8 mouse cellular contexts compared by ENCODE assay signal in the genomic region with DNA sequence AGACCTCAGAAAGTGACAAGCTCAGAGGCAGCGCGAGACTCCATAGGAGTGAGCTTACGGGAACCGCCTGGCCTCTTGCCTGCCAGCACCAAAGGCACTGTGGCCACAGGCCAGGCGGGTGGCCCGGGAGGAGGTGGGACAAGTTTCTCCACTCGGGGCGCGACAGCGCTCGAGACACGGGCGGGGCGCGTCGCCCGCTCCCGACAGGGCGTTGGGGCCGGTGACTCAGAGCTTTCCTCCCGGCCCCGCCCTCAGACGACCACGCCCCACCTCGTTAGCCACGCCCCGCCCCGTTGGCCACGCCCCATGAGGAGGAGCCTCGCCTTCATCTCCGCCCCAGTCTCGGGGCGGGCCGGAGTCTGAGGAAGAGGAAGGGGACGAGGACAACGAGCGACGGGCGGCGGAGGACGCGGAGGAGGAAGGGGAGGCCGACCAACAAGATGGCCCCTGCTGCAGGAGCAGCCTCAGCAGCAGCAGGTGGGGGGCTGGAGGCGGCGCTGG. TPM values are rescaled to one million over a fixed set of nuclear protein-coding genes. Genes with fewer than 3 reads are reported as not detected.
DNase-seq lines count a peak whose midpoint lies in the region; ATAC-seq lines count a peak whose summit lies in the region.

Rc3h1 (plus strand) TSS at position 362 of the 501 bp plus-strand sequence.

- peak; percentile 97 for DNase-seq in T-cell, adult 2 months (ENCODE audit: low spot score)
- DNase-seq in cerebellum, postnatal 36 days: peak; percentile 99
- peak; percentile 96 to 99 for DNase-seq in frontal cortex, postnatal 36 days (ENCODE audit: low spot score in 2 of 2)
- peak; percentile 89 for DNase-seq in left cerebral cortex, adult 11 months (ENCODE audit: low spot score)
- peak; percentile 97 to 99 for DNase-seq in lung, postnatal 4 days
- peak; percentile 90 for DNase-seq in retina, postnatal 7 days (ENCODE audit: low read depth, low spot score)
- DNase-seq in urinary bladder, adult 2 months (ENCODE audit: low spot score): peak; percentile 98

- peak; percentile 96 for ATAC-seq in hindbrain, embryonic 15.5 days (ENCODE audit: low FRiP score, low read depth)

- H3K4me3 ChIP-seq in hindbrain, embryonic 15.5 days: peak within 1 kb of the TSS; percentile 88

- peaks cover 18% of the 10 kb centered on the region for H3K4me1 ChIP-seq in hindbrain, embryonic 15.5 days (replicated peaks)

- H3K27ac ChIP-seq in hindbrain, embryonic 15.5 days (replicated peaks): peak within 1 kb of the TSS; percentile 87

- H3K4me2 ChIP-seq in hindbrain, embryonic 15.5 days: peak within 1 kb of the TSS; percentile 83

- 0% methylated on average over 38 of the region's 45 CpGs for WGBS in hindbrain, embryonic 15.5 days

- no peaks in the 10 kb centered on the region for H3K36me3 ChIP-seq in hindbrain, embryonic 15.5 days

- no peaks in the 10 kb centered on the region for H3K27me3 ChIP-seq in hindbrain, embryonic 15.5 days

- H3K9me3 ChIP-seq in hindbrain, embryonic 15.5 days: no peaks in the 10 kb centered on the region

- H3K9ac ChIP-seq in hindbrain, embryonic 15.5 days: peak within 1 kb of the TSS; percentile 94

RNA-seq across cellular contexts. Expression of gene Rc3h1, which starts in this region (rescaled TPM):
- polyA plus RNA-seq in hindbrain, embryonic 15.5 days (2015; fragmentation: Nextera tagmentation; extraction: Ambion mirVana): 7.2 and 8.4 TPM in 2 replicates
- polyA plus RNA-seq in urinary bladder, adult 2 months (2012; rRNA removed): 9.5 and 11.0 TPM in 2 replicates

Comparison
In these comparisons a context has a peak if more than half of its experiments do, and no peak if none do; other contexts are left out.
1. Peak in every context shown above with its lines: DNase-seq, ATAC-seq, H3K4me3 ChIP-seq and H3K27ac ChIP-seq.